Mouse (Mus musculus) stomach, postnatal 0 days (tissue): ENCODE data around the gene Dohh.

ENCODE experiments used
- CTCF ChIP-seq: IDR thresholded peaks from 2 replicates; pipeline ENCODE4 v1.5.1; 2016; ENCODE audit warnings: antibody characterized with exemption, low read depth, mild to moderate bottlenecking, moderate library complexity
- EP300 ChIP-seq: optimal IDR thresholded peaks from 2 replicates; pipeline ENCODE3; 2016; ENCODE audit warnings: antibody characterized with exemption

DNA sequence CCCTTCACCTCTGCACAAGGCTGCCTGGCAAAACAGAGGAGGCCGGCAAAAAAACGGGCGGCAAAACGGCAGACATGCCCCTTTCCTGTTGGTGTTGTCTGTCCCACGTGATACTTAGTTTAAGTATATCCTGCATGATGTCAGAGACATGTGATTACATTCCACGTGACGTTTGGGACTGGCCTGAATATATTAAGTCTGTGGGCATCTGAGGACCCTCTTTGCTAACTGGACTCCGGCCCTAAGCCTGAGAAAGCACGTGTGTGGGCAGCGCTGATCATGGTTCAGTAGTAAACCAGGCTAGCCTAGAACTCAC is 16.9 kb downstream of the Dohh start:
- TF ChIP-seq EP300 (no peak), CTCF (no peak)
